Mouse (Mus musculus) heart, adult 2 months (tissue): ENCODE measurements around the gene Fads3.

ENCODE experiments used
- CTCF ChIP-seq: fragments of 200-600 bp; IDR thresholded peaks from 2 replicates; pipeline ENCODE4 v1.8.1; 2022; ENCODE audit warnings: antibody characterized with exemption, mild to moderate bottlenecking, moderate library complexity
- EP300 ChIP-seq: fragments of 200-500 bp; IDR thresholded peaks from 2 replicates; pipeline ENCODE4 v1.6.1; 2011; ENCODE audit warnings: low read depth, low read length, control low read depth; ENCODE audit not compliant: insufficient read depth

DNA sequence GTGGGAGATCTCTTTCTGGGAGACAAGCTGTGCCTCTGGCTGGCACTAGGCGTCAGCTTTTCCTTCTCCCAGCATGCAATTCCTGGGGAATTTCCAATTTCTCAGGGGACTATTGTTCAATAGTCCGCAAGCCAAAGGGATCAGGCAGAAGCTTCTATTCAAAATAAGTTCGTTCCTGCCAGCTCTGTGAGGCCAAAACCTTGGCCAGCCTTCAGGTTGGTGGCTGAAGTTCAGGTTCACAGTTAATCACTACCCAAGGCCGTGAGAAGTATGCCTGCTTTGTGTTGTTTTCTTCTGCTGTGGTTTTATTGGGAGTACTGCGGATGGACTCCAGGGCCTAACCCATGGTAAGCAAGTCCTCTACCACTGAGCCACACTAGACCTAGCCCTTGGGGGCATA, 29.8 kb downstream of the Fads3 start:
- TF ChIP-seq CTCF (no peak), EP300 (no peak)
